Mouse (Mus musculus) gastrocnemius, adult 8-10 months (tissue): ENCODE measurements around the gene Tmem202. TPM values are rescaled to one million over a fixed set of nuclear protein-coding genes. Genes with fewer than 3 reads are reported as not detected.

ENCODE experiments used
- DNase-seq, 2 experiments: peaks; one replicate each; pipeline ENCODE4 v3.0.0; 2022; ENCODE audit warnings: low spot score in 2 of 2
- total RNA-seq, 4 experiments: library from RNA; stranded (reverse); gene quantifications; 2 replicates each; pipeline ENCODE4 v1.2.4; 2022

The Tmem202 gene
- total RNA-seq, result under 1 TPM in 3 of 4 experiments, not detected in 1; 0.36 to 0.86 (median 0.54) TPM

DNA sequence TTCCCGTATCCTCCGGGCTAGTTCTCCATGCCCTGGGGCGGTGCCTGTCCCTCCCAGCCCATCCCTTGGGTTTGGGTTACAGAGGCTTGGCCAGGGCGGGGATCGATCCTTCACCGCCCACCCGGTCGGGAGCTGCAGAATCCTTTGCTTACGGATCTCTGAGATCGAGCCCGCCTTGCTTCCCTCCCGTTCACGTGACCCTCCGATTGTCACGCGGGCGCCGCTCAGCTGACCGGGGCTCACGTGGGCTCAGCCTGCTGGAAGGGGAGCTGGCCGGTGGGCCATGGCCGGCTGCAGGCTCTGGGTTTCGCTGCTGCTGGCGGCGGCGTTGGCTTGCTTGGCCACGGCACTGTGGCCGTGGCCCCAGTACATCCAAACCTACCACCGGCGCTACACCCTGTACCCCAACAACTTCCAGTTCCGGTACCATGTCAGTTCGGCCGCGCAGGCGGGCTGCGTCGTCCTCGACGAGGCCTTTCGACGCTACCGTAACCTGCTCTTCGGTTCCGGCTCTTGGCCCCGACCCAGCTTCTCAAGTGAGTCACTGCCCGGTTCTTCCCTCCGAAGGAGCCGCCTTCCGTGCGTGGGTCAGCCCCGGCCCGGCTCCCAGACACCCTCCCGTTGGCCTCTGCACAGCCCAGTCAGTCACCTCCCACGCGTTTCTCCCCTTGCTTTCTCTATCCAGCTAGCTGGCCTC lies at the start of gene Tmem202, which contains the start of gene Hexa:
Gene Tmem202, minus strand, starts transcription at position 407 of the 697 bp plus-strand sequence.
Gene Hexa, plus strand, starts transcription at position 100 of the 697 bp plus-strand sequence.
- peak; percentile 58 to 69 for DNase-seq

- no peak for DNase-seq
These were observed 49.3 kb upstream of the Tmem202 start for GRCm38 (mm10) chr9:59588710-59589671.

DNA sequence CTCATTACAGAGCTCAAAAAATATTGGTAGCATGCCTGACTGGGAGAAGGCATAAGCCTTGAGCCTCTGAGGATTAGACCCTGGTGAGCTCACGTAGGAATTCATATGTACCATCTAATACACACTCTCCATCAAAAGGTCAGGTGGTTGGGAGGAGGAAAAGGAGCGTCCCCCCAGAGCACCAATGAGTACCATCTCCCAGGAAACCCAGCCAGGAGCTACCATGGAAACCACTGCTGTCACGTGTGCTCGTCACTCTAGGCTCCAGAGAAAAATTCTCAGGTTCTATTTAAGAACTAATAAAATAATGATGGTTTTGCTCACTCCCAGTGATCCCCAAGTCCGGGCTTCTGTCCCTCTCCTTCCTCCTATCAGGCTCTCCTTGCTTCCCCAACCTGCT lies 48.6 kb upstream of the Tmem202 start:
- no peak for DNase-seq

DNA sequence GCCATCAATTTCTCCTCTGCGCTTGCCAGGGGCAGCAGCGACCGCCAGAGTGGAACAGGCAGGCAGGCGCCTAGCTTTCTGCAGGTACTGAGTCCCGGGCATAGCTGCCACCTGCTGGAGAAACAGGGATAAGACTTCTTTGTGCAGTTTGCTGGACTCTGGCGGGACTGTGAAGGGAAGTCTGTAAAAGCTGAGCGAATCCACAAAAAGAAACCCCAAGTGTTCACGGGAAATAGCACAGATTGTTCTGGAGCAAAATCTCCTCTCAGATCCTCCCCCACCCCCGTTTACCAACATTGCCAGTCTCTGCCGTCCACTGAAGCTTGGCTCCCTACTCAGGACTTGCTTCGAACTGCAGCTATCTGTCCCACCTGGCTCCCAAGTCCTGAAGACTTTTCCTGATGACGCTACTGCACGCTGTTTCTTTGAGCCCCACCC lies 45.2 kb upstream of the Tmem202 start:
- DNase-seq, result peak; percentile 33

DNA sequence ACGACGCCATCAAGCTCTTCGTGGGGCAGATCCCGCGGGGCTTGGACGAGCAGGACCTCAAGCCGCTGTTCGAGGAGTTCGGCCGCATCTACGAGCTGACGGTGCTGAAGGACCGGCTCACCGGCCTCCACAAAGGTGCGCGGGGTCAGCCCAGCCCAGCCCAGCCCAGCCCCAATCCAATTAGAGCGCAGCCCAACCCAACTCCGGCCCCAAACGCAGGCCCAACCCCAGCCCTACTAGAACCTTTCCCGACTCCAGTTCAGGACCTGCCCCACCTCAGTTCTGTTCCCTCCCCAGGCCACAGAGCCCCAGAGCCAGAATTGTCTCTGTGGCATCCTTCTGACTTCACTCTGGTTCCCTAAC lies 38.8 kb upstream of the Tmem202 start:
- DNase-seq, result no peak

- peak; percentile 11 to 44 for DNase-seq
These were observed 38.3 kb upstream of the Tmem202 start, which contains the start of gene Celf6 for GRCm38 (mm10) chr9:59577844-59578504. Gene Celf6, plus strand, starts transcription at chr9:59577917.

DNA sequence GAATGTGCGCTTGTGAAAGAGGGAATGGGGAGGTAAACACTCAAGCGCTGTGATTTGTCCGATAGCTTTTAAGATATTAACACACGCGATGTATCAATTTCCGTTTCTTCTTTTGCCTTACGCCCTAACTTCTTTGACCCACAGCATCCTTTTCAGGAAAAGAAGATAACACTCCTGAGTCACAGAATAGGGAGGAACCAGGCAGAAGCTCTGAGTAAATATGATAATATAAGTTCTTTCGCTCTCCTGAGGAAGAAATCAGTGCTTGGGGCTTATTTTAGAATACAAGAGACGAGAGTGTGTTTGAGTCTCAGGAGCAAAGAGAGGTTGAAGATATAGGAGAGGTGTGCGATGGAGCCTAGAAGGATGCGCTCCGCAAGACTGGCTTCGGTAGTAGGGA lies 37.8 kb upstream of the Tmem202 start:
- no peak for DNase-seq

DNA sequence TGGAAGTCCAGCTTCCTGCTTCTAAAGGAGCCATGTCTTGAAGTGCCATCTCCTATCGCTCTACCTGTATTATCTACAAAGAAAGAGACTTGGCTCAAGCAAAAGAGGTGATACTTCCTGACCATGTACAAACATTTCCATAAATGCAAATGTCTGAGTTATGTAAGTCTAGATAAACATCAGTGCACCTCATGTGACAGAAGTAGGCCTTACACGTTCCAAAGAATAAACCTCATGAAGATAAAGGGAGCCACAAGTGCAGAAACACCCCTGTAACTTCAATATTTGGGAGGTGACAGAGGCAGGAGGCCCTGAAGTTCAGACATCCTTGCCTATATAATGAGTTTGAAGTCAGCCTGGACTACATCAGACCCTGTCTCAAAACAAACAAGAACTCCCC lies 32.2 kb upstream of the Tmem202 start:
- DNase-seq, result no peak

- DNase-seq, result no peak
These were observed 27.5 kb upstream of the Tmem202 start for GRCm38 (mm10) chr9:59567111-59567510.

- peak; percentile 81 to 84 for DNase-seq
These were observed 26.0 kb upstream of the Tmem202 start for GRCm38 (mm10) chr9:59565600-59565999.

DNA sequence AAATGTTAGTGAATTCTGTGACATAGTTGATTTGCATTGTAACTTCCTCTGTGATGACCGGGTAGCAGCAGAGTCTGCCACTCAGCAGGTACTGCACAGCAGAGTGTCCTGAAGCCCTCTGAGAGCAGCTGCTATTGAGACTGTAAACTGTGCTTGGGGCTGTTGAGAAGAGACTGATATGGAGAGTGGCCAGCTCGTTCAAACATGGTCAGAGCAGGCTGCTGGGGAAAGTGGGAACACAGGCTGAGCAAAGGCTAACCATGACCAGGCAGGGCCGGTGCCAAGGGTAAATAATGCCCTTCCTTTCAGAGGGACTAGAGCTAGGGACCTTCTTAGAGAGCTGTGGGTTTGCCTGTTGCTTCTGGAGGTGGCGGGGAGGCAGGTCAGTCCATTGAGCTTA lies 14.1 kb upstream of the Tmem202 start:
- no peak for DNase-seq

- DNase-seq, result no peak
These were observed 13.0 kb upstream of the Tmem202 start for GRCm38 (mm10) chr9:59552610-59553009.

GRCm38 (mm10) chr9:59551620-59552031 lies 12.0 kb upstream of the Tmem202 start:
- peak; percentile 25 to 65 for DNase-seq

DNA sequence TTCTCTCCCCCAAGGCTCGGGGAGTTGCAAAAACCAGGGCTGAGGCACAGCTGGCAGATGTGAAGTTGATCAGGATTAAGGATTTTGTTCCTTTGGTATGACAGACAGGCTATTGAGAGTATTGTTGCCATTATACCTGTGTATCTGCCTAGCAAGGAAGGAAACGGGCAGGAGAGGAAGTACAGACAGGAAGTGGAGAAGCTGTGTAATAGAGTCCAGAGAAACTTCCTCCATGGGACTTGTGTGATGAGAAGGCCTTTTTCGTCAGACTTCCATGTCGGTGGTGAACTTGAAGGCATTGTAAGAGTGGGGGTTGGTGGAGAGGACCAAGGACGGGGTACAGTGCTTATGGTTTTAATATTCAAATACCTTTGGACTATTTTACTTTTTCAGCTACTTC lies 11.4 kb upstream of the Tmem202 start:
- no peak for DNase-seq

DNA sequence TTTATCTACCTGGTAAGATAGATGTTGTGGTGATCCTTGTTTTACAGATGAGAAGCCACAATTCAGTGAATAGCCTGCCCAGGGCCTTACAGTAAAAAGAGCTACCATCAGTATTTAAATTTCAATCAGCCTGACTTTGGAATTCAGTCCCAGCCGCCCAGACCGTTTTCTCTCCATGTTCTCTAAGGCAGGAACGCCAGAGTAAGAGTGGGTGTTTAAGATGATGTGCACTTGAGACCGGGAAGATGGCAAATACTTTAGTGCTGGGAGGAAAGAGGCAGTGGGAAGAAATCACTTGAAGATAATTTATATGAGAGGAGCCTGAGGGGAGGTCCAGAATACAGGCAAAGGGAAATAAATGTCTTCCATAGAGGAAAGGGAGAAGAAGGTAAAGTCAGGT lies 10.4 kb upstream of the Tmem202 start:
- no peak for DNase-seq

DNA sequence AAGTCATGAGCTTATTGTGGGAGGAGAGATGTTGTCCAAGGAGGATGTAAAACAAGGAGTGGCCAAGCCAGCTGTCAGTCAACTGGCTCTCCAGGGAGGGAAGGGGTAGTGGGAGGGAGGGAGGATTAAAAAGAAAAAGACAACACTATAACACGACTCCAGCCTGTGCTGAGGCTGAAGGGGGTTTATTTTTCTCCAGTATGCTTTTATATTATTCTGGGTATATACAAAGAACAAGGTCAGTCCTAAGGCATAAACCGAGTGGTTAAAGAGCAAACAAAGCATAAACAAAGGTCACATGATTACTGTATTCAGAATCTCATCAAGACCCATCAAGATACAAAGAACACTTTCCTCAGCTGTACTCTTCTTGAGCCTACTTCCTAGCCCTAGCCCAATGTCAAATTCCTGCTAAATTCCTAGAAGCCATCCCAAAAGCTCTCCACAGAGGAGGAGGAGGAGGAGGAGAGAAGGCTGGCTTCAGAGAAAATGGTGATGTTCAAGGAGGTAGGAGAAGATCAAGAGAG lies 9.4 kb upstream of the Tmem202 start:
- no peak for DNase-seq

- no peak for DNase-seq
These were observed 8.2 kb upstream of the Tmem202 start for GRCm38 (mm10) chr9:59547869-59548268.

DNA sequence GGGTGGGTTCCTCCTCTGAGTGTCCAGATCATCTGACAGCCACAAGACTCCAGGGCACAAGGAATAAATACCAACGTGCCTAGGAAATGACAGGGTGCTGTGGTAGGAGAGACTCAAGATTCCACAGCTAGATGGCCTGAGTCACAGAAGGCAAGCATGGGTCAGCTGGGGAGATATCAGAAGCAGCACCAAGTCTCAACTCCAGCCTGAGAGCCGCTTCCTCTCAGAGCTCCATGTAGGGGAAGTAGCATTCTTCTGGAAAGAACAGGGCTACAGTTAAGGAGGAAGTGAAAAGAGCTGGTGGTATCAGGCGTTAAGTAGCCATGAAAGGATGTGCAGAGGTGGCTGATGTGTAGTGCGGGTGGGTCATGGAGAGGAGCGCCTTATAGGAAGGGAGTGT lies 5.1 kb upstream of the Tmem202 start:
- no peak for DNase-seq

GRCm38 (mm10) chr9:59542766-59543324 lies 3.2 kb upstream of the Tmem202 start:
- no peak for DNase-seq

- no peak for DNase-seq
These were observed 2.0 kb upstream of the Tmem202 start for GRCm38 (mm10) chr9:59541617-59542016.

GRCm38 (mm10) chr9:59537651-59538050 lies 2.0 kb downstream of the Tmem202 start:
- no peak for DNase-seq
